Mouse (Mus musculus) frontal cortex, adult (tissue): Measurements from ENCODE around the gene Atxn2.

ENCODE experiments used
- ATAC-seq: cut with Nextera tagmentation; 2 replicates; pipeline ENCODE4 v1.9.2; 2017; ENCODE audit warnings: mild to moderate bottlenecking, moderate library complexity, mixed read lengths; ENCODE audit not compliant: low TSS enrichment

Gene Atxn2

DNA sequence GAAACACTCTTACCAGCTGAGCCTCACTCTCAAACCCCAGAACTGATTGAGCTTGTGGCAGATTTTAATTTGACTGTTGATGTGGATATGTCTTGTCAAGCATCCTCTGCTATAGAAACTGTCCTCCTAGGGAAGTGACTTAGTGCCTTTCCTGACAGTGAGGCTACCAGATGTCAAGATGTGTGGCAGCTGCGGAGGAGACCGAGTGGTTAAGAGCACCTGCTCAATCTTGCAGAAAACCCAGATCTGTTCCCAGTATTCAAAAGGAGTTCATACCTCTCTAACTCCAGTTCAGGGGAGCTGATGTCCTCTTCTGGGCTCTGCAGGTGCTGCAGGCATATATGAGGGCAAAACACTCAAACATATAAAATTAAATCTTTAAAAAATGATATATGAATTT, 53.9 kb downstream of the Atxn2 start:
- ATAC-seq: no peak

DNA sequence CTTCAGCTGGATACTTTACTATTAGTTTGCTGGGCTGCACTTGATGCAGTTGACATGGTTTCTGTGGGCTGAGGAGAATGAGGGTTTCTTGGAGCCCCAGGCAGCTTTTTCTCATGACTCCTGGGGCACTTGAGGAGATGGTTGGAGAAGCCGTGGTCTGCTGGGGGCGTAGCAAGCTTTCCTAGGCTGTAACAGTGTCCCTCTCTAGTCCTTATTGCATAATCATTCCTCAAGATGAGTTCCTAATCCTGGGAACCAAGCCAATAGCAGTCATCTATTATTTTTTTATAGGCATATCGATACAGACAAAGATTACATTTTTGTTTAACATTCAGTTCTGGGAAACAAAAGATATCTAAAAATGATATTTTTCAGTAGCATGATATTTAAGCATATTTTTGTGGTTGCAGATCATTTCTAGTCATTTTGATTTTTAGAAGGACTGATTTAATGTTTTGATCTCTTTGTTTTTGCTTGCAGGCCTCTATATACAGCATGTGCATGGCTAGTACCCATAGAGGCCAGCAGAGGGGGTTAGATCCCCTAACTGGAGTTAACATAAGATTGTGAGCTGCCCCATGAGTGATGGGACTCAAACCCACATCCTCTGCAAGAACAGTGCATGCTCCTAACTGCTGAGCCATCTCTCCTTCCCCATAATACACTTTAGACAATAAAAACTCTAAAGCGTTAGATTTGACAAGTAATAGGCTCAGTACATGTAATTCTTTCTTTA, 55.1 kb downstream of the Atxn2 start:
- no peak for ATAC-seq

DNA sequence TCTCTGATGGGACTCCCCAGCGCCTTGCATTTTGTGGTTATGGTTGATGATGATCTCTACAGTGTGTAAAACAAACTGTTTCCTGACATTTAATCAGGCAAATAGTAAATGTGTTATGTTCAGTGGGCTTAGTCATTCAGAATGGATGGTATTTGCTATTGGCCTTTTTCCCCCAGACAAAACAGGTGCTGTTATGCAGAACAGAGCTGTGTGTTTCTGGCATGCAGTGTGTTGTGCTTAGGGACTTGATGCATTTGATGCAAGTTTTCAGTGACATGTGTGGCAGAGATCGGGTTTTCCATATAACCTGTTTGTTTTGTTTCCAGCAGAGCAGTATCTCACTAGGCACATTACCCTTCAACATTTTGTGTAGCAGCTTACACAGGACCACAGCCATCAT, 56.4 kb downstream of the Atxn2 start:
- ATAC-seq: no peak

DNA sequence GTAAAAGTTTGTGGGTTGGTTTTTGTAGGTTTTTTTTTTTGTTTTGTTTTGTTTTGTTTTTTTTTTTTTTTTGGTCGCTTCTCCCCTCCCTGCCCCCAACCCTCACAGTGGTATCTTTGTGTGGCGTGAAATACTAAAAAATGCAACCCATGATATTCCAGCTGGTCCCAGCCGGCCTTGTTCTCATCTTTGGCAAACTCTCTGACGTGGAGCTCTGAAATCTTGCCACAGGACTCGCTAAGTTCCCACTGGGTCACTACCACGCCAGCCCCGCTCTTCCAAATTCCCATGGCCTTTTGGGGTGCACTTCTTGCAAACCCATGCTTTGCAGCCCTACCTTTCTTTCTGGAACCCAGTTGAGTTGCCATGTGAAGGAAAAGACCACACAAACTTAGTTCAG, 58.7 kb downstream of the Atxn2 start:
- ATAC-seq: no peak

DNA sequence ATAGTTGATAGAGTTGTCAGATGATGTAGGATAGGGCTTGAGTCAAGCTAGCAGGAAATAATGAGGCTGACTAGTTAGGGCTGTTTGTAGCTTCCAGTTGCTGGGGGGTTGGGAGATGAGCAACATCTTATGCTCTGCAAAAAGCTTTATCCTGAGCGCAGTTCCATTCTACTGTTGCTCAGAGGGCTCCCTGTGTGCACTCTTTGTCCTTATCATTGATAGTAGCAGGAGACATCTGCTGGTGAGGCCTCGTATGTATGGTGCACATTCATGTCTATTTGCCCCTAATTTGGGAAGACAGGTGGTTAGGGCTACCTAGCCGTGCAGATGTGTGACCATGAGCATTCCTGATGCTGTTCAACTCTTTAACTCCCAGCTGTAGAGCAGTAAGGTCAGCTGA, 60.5 kb downstream of the Atxn2 start:
- ATAC-seq: no peak

DNA sequence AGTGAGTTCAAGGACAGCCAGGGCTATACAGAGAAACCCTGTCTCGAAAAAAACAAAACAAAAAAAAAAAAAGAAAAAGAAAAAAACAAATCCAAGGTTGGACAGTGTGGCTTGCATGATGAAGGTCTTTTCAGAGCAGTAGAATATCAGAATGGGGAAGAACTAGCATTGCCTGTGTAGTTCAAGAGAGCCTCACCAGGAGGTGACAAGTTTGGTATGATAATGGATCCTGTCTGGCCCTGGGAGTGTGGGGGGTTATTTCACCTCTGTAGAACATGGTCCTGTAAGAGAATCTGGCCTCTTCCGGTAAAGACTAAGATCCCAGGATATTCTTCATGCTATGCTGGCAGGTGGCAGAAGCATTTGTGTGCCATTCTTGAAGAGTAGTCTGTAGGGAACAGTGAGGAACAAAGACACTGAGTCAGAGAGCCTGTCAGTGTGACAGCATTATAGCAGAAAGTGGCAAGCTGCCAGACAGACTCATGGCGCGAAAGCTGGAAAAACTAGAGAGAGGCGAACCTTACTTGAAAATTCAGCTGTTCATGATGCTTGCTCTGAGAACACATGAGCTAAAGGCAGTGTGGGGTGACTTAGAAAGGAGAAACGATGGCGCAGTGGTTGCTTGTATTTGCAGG, 67.5 kb downstream of the Atxn2 start:
- ATAC-seq: peak; percentile 72; the same call in 1 of the 2 replicates

- no peak for ATAC-seq
Measured at GRCm38 (mm10) chr5:121780180-121780579, 69.0 kb downstream of the Atxn2 start.

GRCm38 (mm10) chr5:121782467-121782866, 71.3 kb downstream of the Atxn2 start:
- ATAC-seq: no peak

DNA sequence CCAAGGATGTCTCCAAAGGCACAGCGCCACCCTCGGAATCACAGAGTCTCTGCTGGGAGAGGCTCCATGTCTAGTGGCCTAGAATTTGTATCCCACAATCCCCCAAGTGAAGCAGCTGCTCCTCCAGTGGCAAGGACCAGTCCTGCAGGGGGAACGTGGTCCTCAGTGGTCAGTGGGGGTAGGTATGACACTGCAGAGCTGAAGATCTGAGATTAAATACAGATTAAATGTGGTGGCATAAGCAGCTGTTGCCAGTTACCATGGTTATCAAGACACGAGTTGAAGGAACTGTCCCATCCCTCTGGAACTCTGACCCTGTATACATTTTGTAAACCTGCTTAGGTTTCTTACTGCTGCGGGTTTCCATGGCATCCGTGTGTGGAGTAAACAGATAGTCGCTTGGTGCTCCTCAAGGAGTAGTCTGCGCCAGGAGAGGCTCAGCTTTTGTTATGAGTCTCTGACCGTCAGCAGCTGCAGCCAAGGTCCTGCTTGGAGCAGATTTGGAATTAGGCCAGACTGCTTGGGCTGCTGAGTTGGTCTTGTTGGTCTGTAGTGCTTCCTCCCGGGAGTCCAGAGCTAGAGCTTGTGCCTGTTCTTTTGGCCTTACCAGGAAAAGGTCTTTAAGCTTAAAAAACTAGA, 72.8 kb downstream of the Atxn2 start:
- ATAC-seq: no peak

GRCm38 (mm10) chr5:121791026-121791425, 79.9 kb downstream of the Atxn2 start:
- ATAC-seq: no peak

DNA sequence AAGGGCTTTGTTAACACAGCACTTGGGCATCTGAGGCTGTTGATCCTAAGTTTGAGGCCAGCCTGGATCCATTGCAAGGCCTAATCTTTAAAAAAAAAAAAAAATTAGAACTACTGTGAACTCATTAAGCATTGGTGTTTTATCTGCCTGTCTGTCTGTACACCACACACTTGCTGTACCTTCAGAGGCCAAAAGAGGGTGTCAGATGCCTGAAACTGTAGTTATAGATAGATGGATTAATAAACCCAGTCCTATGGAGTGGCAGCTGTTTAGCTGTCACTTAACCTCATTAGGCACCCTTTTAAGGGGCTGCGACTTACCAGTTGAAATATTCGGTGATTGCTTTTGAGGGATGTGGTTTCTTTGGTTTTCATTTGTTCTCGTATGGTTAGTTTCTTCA, 84.7 kb downstream of the Atxn2 start:
- no peak for ATAC-seq

GRCm38 (mm10) chr5:121798447-121798846, 87.3 kb downstream of the Atxn2 start:
- ATAC-seq: no peak

GRCm38 (mm10) chr5:121807186-121807585, 96.0 kb downstream of the Atxn2 start:
- ATAC-seq: peak; percentile 31; the same call in 1 of the 2 replicates

DNA sequence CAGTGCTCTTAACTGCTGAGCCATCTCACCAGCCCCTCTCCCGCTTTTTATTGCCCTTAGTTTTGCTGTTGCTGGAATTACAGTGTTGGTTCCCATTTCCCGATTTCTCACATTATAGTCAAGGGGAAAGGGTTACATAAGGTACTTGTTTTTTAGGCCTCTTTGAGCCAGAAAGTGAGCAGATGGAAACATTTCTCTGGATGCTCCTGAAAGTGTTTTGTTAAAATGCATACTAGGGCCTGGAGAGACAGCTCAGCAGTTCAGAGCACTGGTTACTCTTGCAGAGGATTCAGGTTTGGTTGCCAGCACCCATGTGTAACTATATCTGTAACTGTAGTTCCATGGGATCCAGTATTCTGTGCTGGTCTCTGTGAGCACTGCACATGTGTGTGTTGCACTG, 97.1 kb downstream of the Atxn2 start:
- no peak for ATAC-seq

GRCm38 (mm10) chr5:121809667-121810224, 98.6 kb downstream of the Atxn2 start:
- no peak for ATAC-seq

DNA sequence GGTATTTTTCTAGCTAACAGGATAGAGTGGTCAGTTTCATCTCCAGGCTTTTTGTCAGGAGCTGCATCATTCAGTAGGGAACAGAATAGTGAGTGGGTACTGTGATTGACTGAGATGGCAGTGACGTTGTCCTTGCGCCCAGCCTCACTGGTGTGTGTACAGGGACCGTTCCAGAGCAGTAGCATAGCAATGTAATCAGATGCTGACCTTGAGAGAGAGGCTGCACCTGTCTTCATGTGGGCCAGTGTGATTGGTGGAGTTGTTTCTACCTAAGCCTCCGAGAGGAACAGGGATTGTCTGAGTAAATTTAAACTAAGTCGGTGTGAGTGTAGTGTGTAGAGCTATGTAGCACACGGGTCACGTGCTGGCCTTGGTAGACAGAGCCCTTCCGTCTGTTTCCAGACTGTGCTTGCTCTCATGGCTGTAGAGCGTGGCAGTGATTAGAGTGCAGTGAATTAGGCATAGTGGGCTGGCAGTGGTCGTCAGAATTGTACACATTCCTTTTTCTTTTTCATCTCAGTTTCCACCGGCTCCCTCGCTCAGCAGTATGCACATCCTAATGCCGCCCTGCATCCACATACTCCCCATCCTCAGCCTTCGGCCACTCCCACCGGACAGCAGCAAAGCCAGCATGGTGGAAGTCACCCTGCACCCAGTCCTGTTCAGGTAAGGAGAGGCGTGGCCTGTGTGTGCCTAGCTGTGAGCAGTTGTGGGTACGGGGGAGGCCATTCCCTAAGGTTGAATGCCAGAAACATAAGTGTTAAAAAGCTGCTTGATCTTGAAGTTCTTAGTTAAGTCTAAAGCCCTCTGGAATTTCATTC, 99.4 kb downstream of the Atxn2 start:
- ATAC-seq: no peak

DNA sequence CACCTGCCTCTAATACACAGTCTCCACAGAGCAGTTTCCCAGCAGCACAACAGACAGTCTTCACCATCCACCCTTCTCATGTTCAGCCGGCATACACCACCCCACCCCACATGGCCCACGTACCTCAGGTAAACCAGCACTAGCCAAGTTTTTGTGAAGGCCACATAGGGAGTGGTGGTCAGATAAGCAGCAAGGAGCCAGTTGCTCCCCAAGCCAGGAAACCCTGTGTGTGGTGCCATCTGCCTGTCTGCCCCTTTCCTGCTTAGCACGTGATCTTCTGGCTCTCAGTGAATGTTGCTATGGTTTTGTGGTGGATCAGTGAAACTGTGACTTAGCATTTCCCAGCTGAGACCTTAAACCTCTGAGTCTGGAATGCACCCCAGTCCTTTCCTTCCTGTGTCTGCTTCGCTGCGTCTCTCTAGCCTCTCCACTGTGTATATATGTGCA, 100.4 kb downstream of the Atxn2 start:
- no peak for ATAC-seq

- ATAC-seq: no peak
Measured at GRCm38 (mm10) chr5:121812526-121813243, 101.5 kb downstream of the Atxn2 start.

GRCm38 (mm10) chr5:121813744-121814143, 102.6 kb downstream of the Atxn2 start:
- ATAC-seq: no peak

GRCm38 (mm10) chr5:121815067-121815466, 103.9 kb downstream of the Atxn2 start:
- ATAC-seq: peak; percentile 22; the same call in 1 of the 2 replicates

- ATAC-seq: no peak
Measured at GRCm38 (mm10) chr5:121815867-121816380, 104.8 kb downstream of the Atxn2 start.
